Mouse (Mus musculus) megakaryocyte, embryonic 14.5 days (primary cell): ENCODE data around the gene Sept9.

Experiments
- FLI1 ChIP-seq: IDR thresholded peaks from 2 replicates; pipeline ENCODE4 v1.6.1; 2012; ENCODE audit warnings: low read length, inconsistent platforms, mixed read lengths
- GATA1 ChIP-seq: IDR thresholded peaks from 3 replicates; pipeline ENCODE4 v1.6.1; 2012; ENCODE audit warnings: mixed read lengths, low read length, inconsistent platforms, borderline replicate concordance

DNA sequence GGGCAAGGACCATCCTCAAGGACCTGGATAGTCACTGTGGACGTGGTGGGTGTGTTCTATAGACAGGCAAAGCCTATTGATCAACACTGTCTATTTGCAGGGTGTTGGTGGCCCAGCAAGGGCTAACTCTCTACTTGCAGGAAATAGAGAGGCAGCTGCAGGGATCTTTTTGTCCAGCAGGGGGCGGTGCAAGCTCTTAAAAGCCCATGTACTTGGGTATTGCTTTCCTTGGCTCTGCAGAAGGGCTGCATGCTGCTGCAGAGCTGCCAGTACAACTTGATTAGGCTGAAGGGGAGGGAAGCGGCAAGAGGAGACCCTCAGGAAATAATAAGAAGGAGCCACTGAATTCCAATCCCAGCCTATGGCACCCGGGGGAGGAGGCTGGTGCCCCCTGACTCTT is 38.7 kb downstream of the Sept9 start:
- TF ChIP-seq FLI1 (no peak), GATA1 (no peak)
